8 mouse cellular contexts compared by ENCODE assay signal in the genomic region with DNA sequence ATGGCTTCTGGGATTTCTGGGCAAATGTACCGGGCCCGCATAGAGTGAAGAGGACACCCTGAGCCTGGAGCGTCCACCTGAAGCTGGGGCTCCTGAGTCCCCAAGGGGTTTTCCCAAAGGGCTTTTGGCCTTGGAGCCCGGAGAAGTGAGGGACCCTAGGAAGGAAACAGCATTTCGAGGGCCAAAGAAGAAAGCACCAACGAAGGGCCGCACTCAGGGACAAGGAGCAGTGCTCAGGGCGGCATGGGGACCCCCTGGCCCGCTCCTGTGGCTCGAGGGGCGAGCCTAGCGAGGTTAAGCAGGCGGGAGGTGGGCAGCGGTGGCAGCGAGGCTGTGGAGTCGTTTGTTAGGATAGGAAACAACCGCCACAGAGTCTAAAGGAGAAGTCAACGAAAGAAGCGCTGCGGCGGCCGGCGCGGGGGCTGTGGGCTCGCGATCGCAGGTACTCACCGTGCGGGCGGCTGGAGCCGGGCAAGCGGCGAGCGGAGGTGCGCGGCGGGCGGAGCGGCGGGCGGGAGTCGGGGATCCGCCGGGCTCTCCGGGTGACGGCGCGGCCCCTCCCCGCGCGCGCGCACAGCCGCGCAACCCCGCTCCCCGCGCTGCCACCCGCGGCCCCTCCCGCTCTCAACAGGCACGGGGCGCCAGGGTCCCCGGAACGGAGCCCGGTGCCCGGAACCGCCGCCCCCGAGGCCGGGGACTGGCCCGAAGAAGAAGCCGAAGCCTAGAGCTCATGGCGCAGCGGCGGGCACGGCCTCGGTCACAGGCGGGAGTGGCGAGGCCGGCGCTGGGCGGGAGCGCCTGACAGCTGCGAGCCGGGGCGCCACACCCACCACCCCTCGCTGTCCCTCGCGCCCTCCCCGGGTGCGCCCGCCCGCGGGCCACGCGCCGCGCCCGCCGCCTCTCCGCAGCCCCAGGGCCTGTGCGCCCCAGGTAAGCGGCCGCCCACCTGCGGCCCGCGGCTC. TPM values are rescaled to one million over a fixed set of nuclear protein-coding genes. Genes with fewer than 3 reads are reported as not detected.
DNase-seq lines count a peak whose midpoint lies in the region; ATAC-seq lines count a peak whose summit lies in the region.

A gene (minus strand): TSS at position 552 of the 962 bp plus-strand sequence.

- intact Hi-C loops in heart, postnatal 25 days (cut with DNase I), result no loop called here
- intact Hi-C loops in gastrocnemius, postnatal 14 days (cut with DNase I; ENCODE audit: low total_unique reads), result no loop called here

- WGBS in heart, embryonic 15.5 days, result under 1% methylated on average over 101 of the region's 108 CpGs
- WGBS in embryonic facial prominence, embryonic 11.5 days, result under 1% methylated on average over 70 of the region's 108 CpGs
- under 1% methylated on average over 70 of the region's 108 CpGs for WGBS in hindbrain, embryonic 15.5 days
- under 1% methylated on average over 57 of the region's 108 CpGs for WGBS in midbrain, embryonic 16.5 days

- H3K36me3 ChIP-seq in heart, embryonic 15.5 days, result no peaks in the 10 kb centered on the region
- no peaks in the 10 kb centered on the region for H3K36me3 ChIP-seq in embryonic facial prominence, embryonic 11.5 days (replicated peaks; ENCODE audit: control insufficient read depth, insufficient read depth, low read depth, low read length)
- no peaks in the 10 kb centered on the region for H3K36me3 ChIP-seq in hindbrain, embryonic 15.5 days
- no peaks in the 10 kb centered on the region for H3K36me3 ChIP-seq in midbrain, embryonic 16.5 days (ENCODE audit: control insufficient read depth, insufficient read depth, low read length)

- H3K27me3 ChIP-seq in heart, embryonic 15.5 days, result peaks cover 100% of the 10 kb centered on the region
- peaks cover 96% of the 10 kb centered on the region for H3K27me3 ChIP-seq in embryonic facial prominence, embryonic 11.5 days (ENCODE audit: control insufficient read depth, insufficient read depth, low read length)
- H3K27me3 ChIP-seq in hindbrain, embryonic 15.5 days, result peaks cover 85% of the 10 kb centered on the region
- peaks cover 77% of the 10 kb centered on the region for H3K27me3 ChIP-seq in midbrain, embryonic 16.5 days (ENCODE audit: control insufficient read depth, insufficient read depth, low read depth, low read length)

- no peak for ATAC-seq in heart, embryonic 15.5 days (replicated peaks; ENCODE audit: insufficient number of reproducible peaks, insufficient read depth, low FRiP score, low read depth)
- ATAC-seq in embryonic facial prominence, embryonic 11.5 days (replicated peaks; ENCODE audit: insufficient number of reproducible peaks, low FRiP score, low TSS enrichment, low read depth), result no peak
- no peak for ATAC-seq in hindbrain, embryonic 15.5 days (ENCODE audit: low FRiP score, low read depth)
- ATAC-seq in midbrain, embryonic 16.5 days, result no peak

- peak within 1 kb of the TSS; percentile 72 for H3K4me2 ChIP-seq in heart, embryonic 15.5 days
- H3K4me2 ChIP-seq in embryonic facial prominence, embryonic 11.5 days (ENCODE audit: low read depth, low read length), result peak within 1 kb of the TSS; percentile 81
- H3K4me2 ChIP-seq in hindbrain, embryonic 15.5 days, result peak within 1 kb of the TSS; percentile 66
- peak within 1 kb of the TSS; percentile 56 for H3K4me2 ChIP-seq in midbrain, embryonic 16.5 days (ENCODE audit: low read length)

- H3K9me3 ChIP-seq in heart, embryonic 15.5 days (replicated peaks), result no peaks in the 10 kb centered on the region
- no peaks in the 10 kb centered on the region for H3K9me3 ChIP-seq in embryonic facial prominence, embryonic 11.5 days (replicated peaks; ENCODE audit: control insufficient read depth, low read length)
- H3K9me3 ChIP-seq in hindbrain, embryonic 15.5 days, result no peaks in the 10 kb centered on the region
- no peaks in the 10 kb centered on the region for H3K9me3 ChIP-seq in midbrain, embryonic 16.5 days (replicated peaks; ENCODE audit: control insufficient read depth, low read length, poor library complexity, severe bottlenecking)

- DNase-seq in heart, postnatal 25 days (ENCODE audit: low spot score), result no peak
- DNase-seq in embryonic facial prominence, embryonic 11.5 days (ENCODE audit: low spot score), result peak; percentile 21
- DNase-seq in gastrocnemius, postnatal 14 days, result no peak
- DNase-seq in frontal cortex, postnatal 14 days (ENCODE audit: low spot score in 2 of 2), result no peak
- DNase-seq in thymus, postnatal 0 days (ENCODE audit: low spot score), result no peak

- H3K27ac ChIP-seq in heart, embryonic 15.5 days, result no peak within 1 kb of the TSS
- H3K27ac ChIP-seq in embryonic facial prominence, embryonic 11.5 days (replicated peaks; ENCODE audit: low read depth, low read length), result no peak within 1 kb of the TSS
- peak within 1 kb of the TSS; percentile 72 for H3K27ac ChIP-seq in hindbrain, embryonic 15.5 days (replicated peaks)
- no peak within 1 kb of the TSS for H3K27ac ChIP-seq in midbrain, embryonic 16.5 days (ENCODE audit: low read length)

- peak within 1 kb of the TSS; percentile 50 for H3K4me3 ChIP-seq in heart, embryonic 15.5 days
- peak within 1 kb of the TSS; percentile 36 for H3K4me3 ChIP-seq in embryonic facial prominence, embryonic 11.5 days (ENCODE audit: low read depth, low read length)
- H3K4me3 ChIP-seq in hindbrain, embryonic 15.5 days, result peak within 1 kb of the TSS; percentile 44
- H3K4me3 ChIP-seq in midbrain, embryonic 16.5 days (ENCODE audit: low read depth, low read length), result peak within 1 kb of the TSS; percentile 42

- H3K9ac ChIP-seq in heart, embryonic 15.5 days, result no peak within 1 kb of the TSS
- H3K9ac ChIP-seq in embryonic facial prominence, embryonic 11.5 days (replicated peaks; ENCODE audit: low read length), result no peak within 1 kb of the TSS
- peak within 1 kb of the TSS; percentile 57 for H3K9ac ChIP-seq in hindbrain, embryonic 15.5 days
- peak within 1 kb of the TSS; percentile 34; the same call in 1 of the 2 replicates for H3K9ac ChIP-seq in midbrain, embryonic 16.5 days (ENCODE audit: low read depth, low read length)

- H3K4me1 ChIP-seq in heart, embryonic 15.5 days (replicated peaks), result peaks cover 49% of the 10 kb centered on the region
- peaks cover 8% of the 10 kb centered on the region for H3K4me1 ChIP-seq in embryonic facial prominence, embryonic 11.5 days (ENCODE audit: control insufficient read depth, insufficient read depth, low read length)
- H3K4me1 ChIP-seq in hindbrain, embryonic 15.5 days (replicated peaks), result peaks cover 70% of the 10 kb centered on the region
- peaks cover 24% of the 10 kb centered on the region for H3K4me1 ChIP-seq in midbrain, embryonic 16.5 days (ENCODE audit: control insufficient read depth, insufficient read depth, low read length)

RNA-seq across cellular contexts. Expression of the gene that starts here (rescaled TPM):
- not detected in 2 replicates for polyA plus RNA-seq in heart, embryonic 15.5 days (2015; fragmentation: Nextera tagmentation; extraction: Ambion mirVana)
- total RNA-seq in heart, postnatal 25 days (2021), result not detected
- 0.17 and 0.53 TPM in 2 replicates for polyA plus RNA-seq in embryonic facial prominence, embryonic 11.5 days (2014; fragmentation: Nextera tagmentation; extraction: Ambion mirVana)
- polyA plus RNA-seq in hindbrain, embryonic 15.5 days (2015; fragmentation: Nextera tagmentation; extraction: Ambion mirVana), result 15.0 and 20.5 TPM in 2 replicates
- polyA plus RNA-seq in midbrain, embryonic 16.5 days (2015; fragmentation: Nextera tagmentation; extraction: Ambion mirVana), result 0.54 and 0.75 TPM in 2 replicates
- total RNA-seq in gastrocnemius, postnatal 14 days (2021), result under 1 TPM in 1 of 2 experiments, not detected in 1; 0.12 TPM
- polyA plus RNA-seq in thymus, postnatal 0 days (2015; fragmentation: Nextera tagmentation; extraction: Ambion mirVana), result 0.10 TPM in 1 of 2 replicates, not detected in the other

Comparison
In these comparisons a context has a peak if more than half of its experiments do, and no peak if none do; other contexts are left out.
1. Peak in DNase-seq, H3K4me3 ChIP-seq and H3K4me2 ChIP-seq in embryonic facial prominence, embryonic 11.5 days; RNA of the gene not detected or under 1 TPM.
2. H3K9ac ChIP-seq: peak in hindbrain, embryonic 15.5 days (single experiment) and midbrain, embryonic 16.5 days (single experiment); none in heart, embryonic 15.5 days (single experiment) and embryonic facial prominence, embryonic 11.5 days (single experiment).
3. Peak in every context shown above with its lines, with median percentiles within 50 percentile points of each other: H3K4me2 ChIP-seq and H3K4me3 ChIP-seq.